Mouse (Mus musculus): Measurements from ENCODE around the gene Lrrc17. TPM values are rescaled to one million over a fixed set of nuclear protein-coding genes. Genes with fewer than 3 reads are reported as not detected.

The Lrrc17 gene
- 0.13 TPM for polyA plus RNA-seq (2017; shearing (Covaris generic))

GRCm38 (mm10) chr5:21543409-21544201, at the start of gene Lrrc17:
Lrrc17 (plus strand) TSS chr5:21543559.

Other genes starting within 250 kb of the Lrrc17 start
- gene Fgl2, start 170.9 kb upstream of the Lrrc17 start, polyA plus RNA-seq (2017; shearing (Covaris generic)), result 29.3 TPM
- gene Ccdc146, start 118.9 kb upstream of the Lrrc17 start, polyA plus RNA-seq (2017; shearing (Covaris generic)), result 0.13 TPM
- 6.3 TPM for gene Fam185a, start 118.6 kb upstream of the Lrrc17 start, polyA plus RNA-seq (2017; shearing (Covaris generic))
- gene Fbxl13, start 102.1 kb downstream of the Lrrc17 start, polyA plus RNA-seq (2017; shearing (Covaris generic)), result 0.10 TPM
- gene Armc10, start 102.3 kb downstream of the Lrrc17 start, polyA plus RNA-seq (2017; shearing (Covaris generic)), result 40.6 TPM
- gene Napepld, start 157.8 kb downstream of the Lrrc17 start, polyA plus RNA-seq (2017; shearing (Covaris generic)), result 3.9 TPM
- gene Pmpcb, start 193.6 kb downstream of the Lrrc17 start, polyA plus RNA-seq (2017; shearing (Covaris generic)), result 68.8 TPM
- 92.3 TPM for gene Dnajc2, start 241.7 kb downstream of the Lrrc17 start, polyA plus RNA-seq (2017; shearing (Covaris generic))
- 135 TPM for gene Psmc2, start 241.7 kb downstream of the Lrrc17 start, polyA plus RNA-seq (2017; shearing (Covaris generic))

Measured in CD4-positive, CD25-positive, alpha-beta regulatory T cell (primary cell).